Mouse (Mus musculus) left cerebral cortex, adult 18-20 months (tissue): ENCODE data around the gene Ncmap. TPM values are rescaled to one million over a fixed set of nuclear protein-coding genes. Genes with fewer than 3 reads are reported as not detected.
"Not testable (repeated sequence)": the region's sequence is repeated elsewhere in the genome, so short reads cannot be mapped to it uniquely, and the experiment has no call there.

Experiments used
- DNase-seq, 2 experiments: peaks; one replicate each; pipeline ENCODE4 v3.0.0; 2021 to 2022; ENCODE audit warnings: low spot score in 2 of 2, mixed read lengths in 1 of 2
- total RNA-seq, 2 experiments: library from RNA; stranded (reverse); gene quantifications; 2 replicates each; pipeline ENCODE4 v1.2.3; 2021

Ncmap gene
- total RNA-seq, 2 experiments from 2014 or later: 0.35 to 0.75 TPM

DNA sequence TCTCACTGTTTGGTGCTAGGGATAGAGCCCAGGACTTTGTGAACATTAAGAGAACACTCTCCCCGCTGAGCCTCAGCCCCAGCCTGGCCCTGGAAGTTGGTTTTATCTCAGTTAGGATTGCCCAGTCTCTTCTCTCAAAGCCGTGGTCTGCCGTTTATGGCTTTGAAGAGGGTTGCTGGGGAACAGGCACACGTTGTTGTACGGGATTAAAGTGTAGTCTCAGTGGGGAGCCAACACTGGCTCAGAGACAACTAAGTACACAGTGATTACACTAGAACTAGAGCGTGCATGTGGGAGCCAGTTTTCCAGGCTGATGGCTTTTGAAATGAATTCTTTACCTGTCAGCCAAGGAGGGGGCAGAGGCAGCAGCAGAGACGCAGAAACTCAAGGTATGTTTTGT lies 3.9 kb upstream of the Ncmap start:
- DNase-seq: no peak

DNA sequence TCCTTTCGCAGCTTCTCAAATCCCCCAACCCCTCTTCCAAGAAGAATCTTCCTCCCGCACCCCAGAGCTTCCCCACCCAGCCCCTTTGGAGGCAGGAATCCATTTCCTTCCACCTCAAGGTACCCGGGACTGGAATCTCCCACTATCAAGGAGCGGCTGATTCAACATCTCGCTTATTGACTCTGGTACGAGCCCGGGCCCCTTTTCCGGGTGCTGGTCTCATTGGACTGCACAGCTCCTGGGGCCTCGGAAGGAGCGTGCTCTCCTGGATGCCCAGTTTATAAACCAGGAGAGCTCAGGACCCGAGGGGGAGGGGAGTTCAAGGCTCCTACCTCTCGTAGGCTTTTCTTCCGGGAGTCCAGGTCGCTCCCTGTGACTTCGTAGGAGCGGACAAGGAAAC lies 476 bp downstream of the Ncmap start:
- DNase-seq: no peak

DNA sequence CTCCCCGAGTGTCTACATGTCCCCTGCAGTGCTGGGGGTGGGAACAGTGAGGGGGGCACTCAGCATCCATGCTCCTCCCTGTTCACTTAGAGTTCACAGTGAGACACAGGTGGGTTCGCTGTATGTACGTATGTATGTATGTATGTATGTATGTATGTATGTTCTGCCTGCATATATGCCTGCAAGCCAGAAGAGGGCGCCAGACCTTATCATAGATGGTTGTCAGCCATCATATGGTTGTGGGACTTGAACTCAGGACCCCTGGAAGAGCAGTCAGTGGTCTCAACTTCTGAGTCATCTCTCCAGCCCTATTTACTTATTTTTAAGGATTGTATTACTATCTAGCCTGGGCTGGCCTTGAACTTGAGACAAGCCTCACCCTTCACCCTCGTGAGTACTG lies 1.7 kb downstream of the Ncmap start:
- DNase-seq: no peak

DNA sequence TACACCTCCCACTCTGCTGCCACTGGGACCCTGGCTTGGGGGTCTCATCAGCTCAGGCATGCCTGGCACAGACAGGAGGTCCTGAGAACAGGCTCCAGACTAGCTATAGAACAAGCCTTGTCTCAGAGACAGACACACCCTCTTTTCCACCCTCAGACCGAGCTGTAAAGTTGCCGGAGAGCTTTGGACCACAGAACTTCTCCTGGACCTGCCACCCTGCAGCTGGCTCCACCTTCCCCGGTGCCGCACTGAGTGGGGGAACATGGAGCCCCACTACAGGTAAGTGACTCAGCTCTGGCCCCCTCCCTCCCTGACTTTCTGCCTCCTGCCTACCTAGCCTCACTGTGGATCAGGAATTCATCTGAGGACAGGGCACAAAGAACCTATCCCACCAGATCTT lies 2.7 kb downstream of the Ncmap start:
- no peak for DNase-seq

DNA sequence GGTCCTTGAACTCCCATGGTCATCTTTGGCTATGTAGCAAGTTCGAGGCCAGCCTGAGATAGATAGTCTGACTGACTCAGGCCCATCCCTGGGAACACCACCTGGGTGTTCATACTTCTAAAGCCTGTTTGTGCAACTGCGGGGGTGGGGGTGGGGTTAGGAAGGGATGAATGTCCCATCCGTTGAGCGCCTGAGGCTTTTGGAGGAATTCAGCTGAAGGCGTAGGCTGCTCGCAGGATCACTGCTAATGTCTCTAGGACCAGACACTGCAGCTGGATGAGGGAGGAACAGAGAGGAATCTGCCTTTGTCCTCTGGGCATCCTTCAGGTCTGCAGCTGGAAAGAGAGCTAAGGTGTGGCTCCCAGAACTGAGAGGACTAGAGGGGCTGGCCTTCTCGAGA lies 3.4 kb downstream of the Ncmap start:
- DNase-seq: no peak

DNA sequence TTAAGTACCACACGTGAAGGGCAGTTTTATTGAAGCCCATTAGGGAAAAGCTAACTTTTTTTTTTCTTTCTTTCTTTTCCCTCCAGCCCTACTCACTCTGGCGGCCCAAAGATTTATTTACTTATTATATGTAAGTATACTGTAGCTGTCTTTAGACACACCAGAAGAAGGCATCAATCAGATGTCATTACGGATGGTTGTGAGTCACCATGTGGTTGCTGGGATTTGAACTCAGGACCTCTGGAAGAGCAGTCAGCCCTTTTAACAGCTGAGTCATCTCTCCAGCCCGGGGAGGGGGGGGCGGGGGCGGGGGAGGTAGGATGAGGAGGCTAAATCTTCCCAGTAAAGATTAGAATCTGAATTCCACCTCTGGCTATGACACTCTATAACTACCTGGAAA lies 4.6 kb downstream of the Ncmap start:
- no peak for DNase-seq

DNA sequence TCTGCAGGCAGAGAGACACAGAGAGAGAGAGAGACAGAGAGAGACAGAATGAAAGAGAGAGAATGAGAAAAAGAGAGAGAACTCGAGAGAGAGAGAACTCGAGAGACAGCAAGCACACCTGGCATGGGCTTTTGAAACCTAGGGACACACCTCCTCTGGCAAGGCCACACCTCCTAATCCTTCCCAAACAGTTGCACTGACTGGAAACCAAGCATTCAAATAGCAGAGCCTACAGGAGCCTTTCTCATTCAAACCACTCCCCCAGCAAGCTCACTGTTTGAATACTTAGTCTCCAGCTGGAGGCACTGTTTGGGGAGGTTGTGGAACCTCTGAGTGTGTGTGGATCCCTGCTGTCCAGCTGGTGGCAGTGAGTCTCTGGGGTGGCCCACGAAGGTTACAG lies 5.2 kb downstream of the Ncmap start:
- no peak for DNase-seq

DNA sequence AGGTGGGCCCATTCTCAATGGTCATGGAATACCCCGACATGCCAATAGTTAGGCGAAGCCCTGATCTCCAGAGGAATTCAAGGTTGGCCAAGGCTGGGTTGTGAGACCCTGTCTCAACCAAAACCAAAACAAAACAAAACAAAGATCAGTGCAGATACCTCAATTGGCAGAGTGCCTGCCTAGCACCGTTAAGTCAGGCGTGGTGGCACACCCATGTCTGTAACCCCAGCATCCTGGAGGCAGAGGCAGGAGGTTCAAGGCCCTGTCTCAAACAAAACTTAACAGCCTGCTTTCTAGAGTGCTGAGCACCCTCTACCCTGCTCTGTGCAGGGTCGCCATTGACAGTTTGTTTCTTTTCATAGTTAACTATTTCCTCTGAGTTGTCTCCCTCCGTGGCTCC lies 7.0 kb downstream of the Ncmap start:
- DNase-seq: no peak

DNA sequence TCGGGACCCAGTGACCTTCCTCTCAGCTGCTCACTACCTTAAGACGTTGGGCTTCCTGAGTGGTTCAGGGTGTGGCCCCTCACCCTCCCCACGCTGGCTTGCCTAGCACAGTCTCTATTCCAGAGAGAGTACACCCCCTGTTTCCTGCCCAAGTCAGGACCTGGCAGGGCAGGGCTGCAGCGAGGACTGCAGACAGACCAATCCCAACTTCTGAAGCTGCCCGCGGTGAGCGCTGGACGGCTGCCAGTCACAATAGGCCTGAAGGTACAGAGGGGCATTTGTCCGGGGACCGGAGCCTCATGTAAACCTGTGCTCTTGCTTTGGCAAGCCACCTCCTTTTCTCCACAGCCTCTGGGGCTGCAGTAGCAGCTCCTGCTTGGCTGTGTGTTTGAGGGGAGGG lies 12.4 kb downstream of the Ncmap start:
- no peak for DNase-seq

DNA sequence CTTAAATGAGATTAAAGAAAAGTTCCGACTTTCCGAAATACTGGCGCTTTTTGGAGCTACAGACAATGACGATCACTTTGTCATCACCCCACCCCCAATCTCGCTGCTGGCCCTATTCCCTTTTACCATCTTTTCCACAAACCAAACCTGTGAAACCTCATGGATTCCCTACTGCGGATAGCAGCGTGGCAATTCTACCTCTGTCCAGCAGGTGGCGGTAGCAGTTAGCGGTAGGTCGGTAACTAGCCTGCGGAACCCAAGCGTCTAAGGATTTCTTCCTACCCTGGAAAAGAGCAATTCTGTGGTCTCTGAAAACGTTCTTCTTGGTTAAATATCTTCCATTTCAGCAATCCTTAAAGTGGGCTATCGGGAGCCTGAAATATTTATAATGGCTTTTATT lies 15.7 kb downstream of the Ncmap start:
- DNase-seq: peak; percentile 74 to 81

DNA sequence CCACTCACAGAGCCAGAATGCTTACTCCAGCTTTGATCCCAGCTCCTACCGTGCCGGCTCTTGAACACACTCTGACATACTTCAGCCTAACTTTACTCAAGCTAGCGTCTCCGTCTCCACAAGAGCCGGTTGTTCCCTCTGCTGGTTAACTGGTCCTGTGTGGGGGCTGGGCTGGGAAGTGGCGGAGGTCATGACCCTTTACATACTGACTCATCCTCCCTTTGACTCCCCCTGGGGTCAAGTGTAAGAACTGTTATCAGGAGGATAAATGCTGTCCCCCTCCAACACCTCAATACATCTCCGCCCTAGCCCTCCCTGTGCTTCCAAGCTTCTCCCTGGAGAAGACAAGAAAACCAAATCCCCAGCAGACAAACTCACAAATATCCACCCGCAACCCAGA lies 16.7 kb downstream of the Ncmap start:
- no peak for DNase-seq

DNA sequence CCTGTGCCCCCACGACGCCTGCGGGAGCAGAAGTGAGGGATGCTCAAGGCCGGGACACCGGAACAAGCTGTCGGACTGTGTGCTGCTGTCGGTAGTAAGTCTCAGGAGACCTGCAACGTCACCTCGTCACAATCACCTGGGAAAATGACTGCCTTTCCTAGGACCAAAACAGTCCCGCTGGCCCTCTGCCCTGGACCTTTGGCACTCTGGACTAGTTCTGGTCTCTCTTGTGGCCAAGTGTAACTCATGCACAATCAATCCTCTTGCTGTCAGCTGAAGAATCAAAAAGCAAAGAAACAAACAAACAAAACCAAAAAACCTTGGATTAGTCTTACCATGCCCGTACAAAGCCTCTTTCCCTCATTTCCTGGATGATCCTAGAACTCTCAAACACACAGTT lies 20.8 kb downstream of the Ncmap start:
- DNase-seq: no peak

DNA sequence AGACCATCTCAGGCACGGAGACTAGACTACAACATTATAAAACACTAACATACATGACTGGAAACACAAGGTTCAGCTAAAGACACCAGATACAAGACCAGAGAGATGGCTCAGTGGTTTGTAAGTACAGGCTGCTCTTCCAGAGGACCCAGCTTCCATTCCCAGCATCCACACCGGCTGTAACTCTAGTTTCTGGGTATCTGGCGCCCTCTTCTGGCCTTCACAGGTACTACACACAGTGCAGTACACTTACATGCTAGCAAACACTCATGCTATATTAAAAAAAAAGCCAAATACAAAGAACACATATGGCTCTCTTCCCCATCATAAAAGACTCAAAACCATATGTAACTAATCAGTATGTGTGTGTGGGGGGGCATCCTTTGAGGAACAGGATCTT lies 22.6 kb downstream of the Ncmap start:
- no peak for DNase-seq

DNA sequence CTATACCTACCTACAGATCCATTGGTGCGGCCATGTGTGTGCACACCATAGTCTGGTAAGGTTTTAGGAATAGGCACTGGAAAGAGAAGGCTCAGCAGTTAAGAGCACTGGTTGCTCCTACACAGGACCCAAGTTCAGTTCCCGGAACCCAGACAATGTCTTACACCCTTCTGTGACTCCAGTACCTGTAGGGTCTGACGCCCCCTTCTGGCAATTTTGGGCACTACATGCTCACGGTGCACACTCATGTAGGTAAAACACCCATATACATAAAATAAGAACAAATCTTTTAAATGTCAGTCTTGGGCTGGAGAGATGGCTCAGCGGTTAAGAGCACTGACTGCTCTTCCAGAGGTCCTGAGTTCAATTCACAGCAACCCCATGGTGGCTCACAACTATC lies 24.7 kb downstream of the Ncmap start:
- no peak for DNase-seq

DNA sequence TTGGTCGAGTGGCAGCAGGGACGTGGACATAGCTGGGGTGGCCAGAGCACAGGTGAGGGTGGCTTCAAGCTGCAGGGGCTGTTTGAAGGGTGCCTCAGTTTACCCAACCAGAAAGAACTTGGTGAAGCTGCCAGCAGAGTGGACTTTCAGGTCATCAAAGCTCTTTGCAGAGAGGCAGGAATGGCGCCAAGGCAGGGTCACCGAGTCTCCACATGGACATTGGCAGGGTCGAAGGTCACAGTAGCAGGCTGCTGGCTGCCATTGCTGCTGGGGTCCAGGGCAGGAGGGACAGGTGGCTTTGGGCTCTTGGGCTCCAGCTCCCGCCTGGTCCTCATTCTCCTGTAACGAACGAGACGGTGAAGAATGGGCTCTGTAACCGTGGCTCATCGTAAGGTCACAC lies 27.7 kb downstream of the Ncmap start:
- DNase-seq: no peak

DNA sequence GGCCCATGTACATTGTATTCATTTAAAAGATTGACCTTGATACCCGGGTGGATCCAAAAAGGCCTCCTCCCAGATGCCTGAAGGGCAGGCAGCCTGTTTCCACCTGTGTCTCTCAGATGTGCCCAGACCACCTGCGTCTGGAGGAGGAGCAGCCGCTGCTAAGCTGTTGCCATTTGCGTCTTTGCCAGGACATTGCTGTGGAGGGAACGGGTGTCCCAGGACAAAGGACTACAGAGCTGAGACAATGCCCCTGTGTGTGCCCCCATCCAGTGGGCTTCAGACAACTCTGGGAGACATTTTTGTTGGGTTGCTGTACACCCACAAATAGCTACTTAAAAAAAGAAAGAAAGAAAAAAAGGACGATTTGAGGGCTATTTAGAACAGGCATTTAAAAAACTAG lies 35.2 kb downstream of the Ncmap start:
- peak in 1 of 2 experiments; percentile 13 for DNase-seq

DNA sequence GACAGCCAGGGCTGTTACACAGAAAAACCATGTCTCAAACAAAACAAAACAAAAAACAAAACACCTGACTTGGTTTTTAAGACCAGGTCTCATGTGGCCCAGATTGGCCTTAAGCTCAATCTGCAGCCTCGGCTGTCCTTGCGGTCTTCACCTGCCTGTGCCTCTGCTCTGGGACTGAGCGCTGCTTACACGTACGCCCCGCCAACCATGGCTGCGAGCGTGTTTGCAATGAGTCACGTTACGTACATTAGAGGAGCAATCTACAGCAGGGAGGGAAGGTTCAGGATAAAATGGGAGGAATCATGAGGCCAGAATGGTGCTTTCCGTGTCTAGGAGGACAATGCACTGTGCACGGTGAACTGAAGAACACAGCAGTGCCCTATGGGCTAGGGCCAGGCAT lies 36.3 kb downstream of the Ncmap start:
- no peak for DNase-seq

DNA sequence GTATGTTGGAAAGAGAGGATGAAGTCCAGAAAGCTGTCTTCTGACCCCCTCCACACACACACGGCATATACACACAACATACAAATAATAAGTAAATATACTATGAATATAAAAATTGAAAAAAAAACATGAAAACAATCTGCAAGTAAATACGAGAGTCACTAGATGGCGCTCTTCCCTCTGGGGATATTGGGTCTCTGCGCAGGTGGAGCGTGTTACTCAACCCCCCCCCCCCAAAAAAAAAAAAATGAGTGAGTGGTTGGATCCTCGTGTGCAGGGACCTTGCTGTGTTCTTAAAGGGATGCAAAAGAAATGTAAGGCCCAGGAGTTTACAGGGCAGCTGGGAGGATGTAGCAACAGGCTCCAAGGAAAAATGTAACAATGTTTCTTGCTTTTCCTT lies 39.3 kb downstream of the Ncmap start:
- peak; percentile 9 to 20 for DNase-seq

DNA sequence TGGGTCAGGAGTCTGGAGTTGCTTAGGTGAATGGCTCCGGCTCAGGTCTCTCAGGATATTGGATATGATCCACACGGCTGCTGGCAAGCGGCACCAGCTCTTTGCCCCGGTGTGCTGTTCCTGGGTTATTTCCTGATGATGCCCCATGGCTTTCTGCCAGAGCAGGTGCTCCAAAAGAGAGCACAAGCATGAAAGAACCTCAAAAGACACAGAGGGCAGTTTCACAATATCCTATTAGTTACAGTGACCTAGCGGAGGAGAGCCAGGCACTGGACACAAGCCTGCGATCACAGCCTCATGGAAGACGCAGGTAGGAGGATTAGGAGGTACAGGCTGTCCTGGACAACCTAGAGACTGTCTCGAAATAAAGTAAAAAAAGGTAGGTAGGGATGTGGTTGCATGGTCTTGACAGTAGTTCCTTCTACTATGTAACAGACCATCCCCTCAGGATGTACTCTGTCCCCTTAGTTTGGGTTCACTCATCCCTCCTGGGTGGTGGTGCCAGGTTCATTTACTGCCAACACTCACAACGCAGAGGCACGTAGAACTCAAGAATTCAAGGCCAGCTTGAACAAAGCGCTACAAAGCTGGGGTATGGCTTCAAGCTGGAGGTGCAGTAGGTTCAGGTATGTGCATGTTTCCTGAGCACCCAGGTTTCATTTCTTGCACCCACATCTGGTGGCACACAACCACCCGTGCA lies 40.7 kb downstream of the Ncmap start:
- no peak for DNase-seq

DNA sequence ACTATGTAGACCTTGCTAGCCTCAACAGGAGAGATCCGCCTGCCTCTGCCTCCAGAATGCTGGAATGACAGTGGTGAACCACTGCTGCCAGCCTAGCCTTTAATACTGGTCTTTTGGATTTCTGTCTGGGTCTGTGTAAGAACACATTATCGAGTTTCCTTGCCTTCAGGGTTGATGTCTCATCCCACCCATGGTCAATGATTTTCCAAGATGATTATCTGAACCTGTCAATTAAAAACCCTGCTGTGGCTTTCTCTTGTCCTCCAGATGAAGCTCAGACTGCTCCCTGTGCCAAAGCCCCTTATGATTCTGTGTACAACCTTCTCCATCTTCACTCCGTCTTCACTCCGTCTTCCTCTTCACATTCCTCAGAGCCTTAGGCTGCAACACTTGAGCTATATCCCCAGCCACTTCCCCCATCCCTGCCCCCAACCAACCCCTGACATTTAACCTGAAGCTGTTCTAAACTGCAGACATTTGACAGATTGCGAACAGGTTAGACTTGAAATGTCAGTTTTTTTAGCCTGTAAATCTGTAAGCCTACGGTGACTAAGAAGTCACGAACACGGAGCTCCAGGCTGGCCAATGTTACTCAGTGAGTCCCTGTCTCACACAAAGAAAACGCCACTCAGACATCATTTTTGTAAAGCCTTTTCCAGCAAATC lies 42.0 kb downstream of the Ncmap start:
- no peak for DNase-seq

DNA sequence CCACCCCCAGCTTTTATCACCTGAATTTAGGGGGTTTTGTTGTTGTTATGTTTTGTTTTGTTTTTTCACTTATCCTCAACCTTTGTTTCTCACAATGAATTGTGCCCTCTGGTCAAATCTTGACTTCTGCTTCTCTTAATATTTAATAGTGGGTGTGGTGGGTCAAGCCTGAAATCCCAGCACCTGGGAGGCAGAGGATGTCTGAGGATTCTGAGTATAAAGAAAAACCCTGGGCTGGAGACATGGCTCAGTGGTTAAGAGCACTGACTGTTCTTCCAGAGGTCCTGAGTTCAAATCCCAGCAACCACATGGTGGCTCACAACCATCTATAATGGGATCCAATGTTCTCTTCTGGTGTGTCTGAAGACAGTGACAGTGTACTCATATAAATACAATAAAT lies 43.3 kb downstream of the Ncmap start:
- not testable (repeated sequence) for DNase-seq

DNA sequence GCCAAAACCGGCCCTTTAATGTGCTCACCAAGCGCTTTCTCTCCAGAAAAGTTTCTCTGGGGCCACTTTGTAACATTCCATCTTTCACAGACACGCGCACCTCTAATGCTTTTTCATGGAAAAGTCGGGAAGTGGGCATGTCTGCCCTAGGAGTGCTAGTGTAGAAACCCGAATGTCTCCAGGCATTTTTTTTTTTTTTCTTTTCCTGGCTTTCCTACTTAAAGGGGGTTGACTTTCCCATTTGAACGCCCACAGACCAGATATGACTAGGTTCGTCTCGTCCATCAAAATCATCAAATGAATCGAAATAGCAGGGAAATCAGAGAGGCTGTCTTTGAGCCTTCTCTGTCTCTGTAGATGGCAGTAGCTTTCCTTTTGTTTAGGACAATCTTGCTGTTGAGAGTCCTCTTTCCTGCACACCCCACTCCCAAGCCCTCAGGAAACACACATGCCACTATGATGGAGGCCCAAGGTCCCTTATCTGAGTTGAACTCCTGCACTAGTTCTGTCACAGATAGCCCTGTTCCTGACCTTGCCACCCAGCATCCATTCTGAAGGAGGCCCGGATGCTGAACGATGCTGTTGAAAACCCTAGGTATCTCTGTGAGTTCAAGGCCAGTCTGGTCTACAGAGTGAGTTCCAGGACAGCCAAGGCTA lies 44.1 kb downstream of the Ncmap start:
- DNase-seq: no peak
